Mouse (Mus musculus): ENCODE results near the gene Mrs2. TPM values are rescaled to one million over a fixed set of nuclear protein-coding genes. Genes with fewer than 3 reads are reported as not detected.

Mrs2 gene
- polyA plus RNA-seq, 1 experiment from 2014 or later, result 24.4 TPM

GRCm38 (mm10) chr13:24947158-24947557, 73.0 kb downstream of the Mrs2 start:
- Histone ChIP-seq H3K4me1 (replicated peaks; ENCODE audit: control insufficient read depth, insufficient read depth, low read length) (no peaks in the 10 kb centered on the region), H3K9ac (ENCODE audit: low read depth, low read length) (no peak overlapping the region), H3K36me3 (ENCODE audit: control insufficient read depth, insufficient read depth, low read length) (no peaks in the 10 kb centered on the region), H3K4me2 (replicated peaks; ENCODE audit: low read depth, low read length) (no peak overlapping the region), H3K27me3 (ENCODE audit: control insufficient read depth, insufficient read depth, low read length) (no peaks in the 10 kb centered on the region), H3K9me3 (ENCODE audit: control insufficient read depth, low read length) (no peaks in the 10 kb centered on the region), H3K4me3 (ENCODE audit: low read depth, low read length) (no peak overlapping the region), H3K27ac (ENCODE audit: low read depth, low read length) (no peak overlapping the region)
- ATAC-seq (ENCODE audit: low FRiP score), result no peak
- WGBS, result 93% methylated on average over 5 of the region's 5 CpGs
- no peak for DNase-seq (ENCODE audit: low spot score)

- 15% methylated on average over 4 of the region's 4 CpGs for WGBS
These were observed 74.6 kb downstream of the Mrs2 start for GRCm38 (mm10) chr13:24945567-24945966.

GRCm38 (mm10) chr13:24943303-24943702, 76.9 kb downstream of the Mrs2 start:
- 79% methylated on average over 8 of the region's 8 CpGs for WGBS
- Histone ChIP-seq H3K9me3 (ENCODE audit: control insufficient read depth, low read length) (no peaks in the 10 kb centered on the region), H3K4me1 (replicated peaks; ENCODE audit: control insufficient read depth, insufficient read depth, low read length) (no peaks in the 10 kb centered on the region), H3K4me3 (ENCODE audit: low read depth, low read length) (no peak overlapping the region), H3K9ac (ENCODE audit: low read depth, low read length) (no peak overlapping the region), H3K36me3 (ENCODE audit: control insufficient read depth, insufficient read depth, low read length) (no peaks in the 10 kb centered on the region), H3K4me2 (replicated peaks; ENCODE audit: low read depth, low read length) (no peak overlapping the region), H3K27me3 (ENCODE audit: control insufficient read depth, insufficient read depth, low read length) (no peaks in the 10 kb centered on the region), H3K27ac (ENCODE audit: low read depth, low read length) (no peak overlapping the region)
- DNase-seq (ENCODE audit: low spot score) (no peak), ATAC-seq (ENCODE audit: low FRiP score) (no peak)

More at GRCm38 (mm10) chr13:24945567-24945966, 74.6 kb downstream of the Mrs2 start:
- H3K4me1 ChIP-seq (replicated peaks; ENCODE audit: control insufficient read depth, insufficient read depth, low read length), result no peaks in the 10 kb centered on the region
- no peaks in the 10 kb centered on the region for H3K9me3 ChIP-seq (ENCODE audit: control insufficient read depth, low read length)
- no peak overlapping the region for H3K4me3 ChIP-seq (ENCODE audit: low read depth, low read length)
- no peak overlapping the region for H3K9ac ChIP-seq (ENCODE audit: low read depth, low read length)
- DNase-seq (ENCODE audit: low spot score) (no peak), ATAC-seq (ENCODE audit: low FRiP score) (no peak)
- no peak overlapping the region for H3K4me2 ChIP-seq (replicated peaks; ENCODE audit: low read depth, low read length)
- H3K27ac ChIP-seq (ENCODE audit: low read depth, low read length), result no peak overlapping the region
- no peaks in the 10 kb centered on the region for H3K27me3 ChIP-seq (ENCODE audit: control insufficient read depth, insufficient read depth, low read length)
- no peaks in the 10 kb centered on the region for H3K36me3 ChIP-seq (ENCODE audit: control insufficient read depth, insufficient read depth, low read length)

GRCm38 (mm10) chr13:24942512-24943282, 77.5 kb downstream of the Mrs2 start, which contains the start of gene Gpld1:
Gene Gpld1, plus strand, starts transcription at chr13:24943152.
- Histone ChIP-seq H3K4me2 (replicated peaks; ENCODE audit: low read depth, low read length) (no peak within 1 kb of the TSS), H3K36me3 (ENCODE audit: control insufficient read depth, insufficient read depth, low read length) (no peaks in the 10 kb centered on the region), H3K4me1 (replicated peaks; ENCODE audit: control insufficient read depth, insufficient read depth, low read length) (no peaks in the 10 kb centered on the region; the same call in 1 of the 2 replicates), H3K27me3 (ENCODE audit: control insufficient read depth, insufficient read depth, low read length) (no peaks in the 10 kb centered on the region), H3K9me3 (ENCODE audit: control insufficient read depth, low read length) (no peaks in the 10 kb centered on the region), H3K4me3 (ENCODE audit: low read depth, low read length) (no peak within 1 kb of the TSS), H3K9ac (ENCODE audit: low read depth, low read length) (no peak within 1 kb of the TSS), H3K27ac (ENCODE audit: low read depth, low read length) (no peak within 1 kb of the TSS)
- DNase-seq (ENCODE audit: low spot score) (no peak), ATAC-seq (ENCODE audit: low FRiP score) (no peak)
- 58% methylated on average over 17 of the region's 17 CpGs for WGBS

- Histone ChIP-seq H3K4me2 (replicated peaks; ENCODE audit: low read depth, low read length) (no peak overlapping the region), H3K9ac (ENCODE audit: low read depth, low read length) (no peak overlapping the region), H3K9me3 (ENCODE audit: control insufficient read depth, low read length) (no peaks in the 10 kb centered on the region), H3K27ac (ENCODE audit: low read depth, low read length) (no peak overlapping the region), H3K27me3 (ENCODE audit: control insufficient read depth, insufficient read depth, low read length) (no peaks in the 10 kb centered on the region; the same call in 1 of the 2 replicates), H3K4me3 (ENCODE audit: low read depth, low read length) (no peak overlapping the region), H3K4me1 (replicated peaks; ENCODE audit: control insufficient read depth, insufficient read depth, low read length) (no peaks in the 10 kb centered on the region; the same call in 1 of the 2 replicates), H3K36me3 (ENCODE audit: control insufficient read depth, insufficient read depth, low read length) (no peaks in the 10 kb centered on the region)
- no peak for ATAC-seq (ENCODE audit: low FRiP score)
- DNase-seq (ENCODE audit: low spot score), result no peak
- 87% methylated on average over 9 of the region's 9 CpGs for WGBS
These were observed 80.7 kb downstream of the Mrs2 start for GRCm38 (mm10) chr13:24939472-24939871.

GRCm38 (mm10) chr13:24938683-24939082, 81.5 kb downstream of the Mrs2 start:
- Histone ChIP-seq H3K9me3 (ENCODE audit: control insufficient read depth, low read length) (no peaks in the 10 kb centered on the region), H3K4me2 (replicated peaks; ENCODE audit: low read depth, low read length) (no peak overlapping the region), H3K36me3 (ENCODE audit: control insufficient read depth, insufficient read depth, low read length) (no peaks in the 10 kb centered on the region), H3K4me1 (replicated peaks; ENCODE audit: control insufficient read depth, insufficient read depth, low read length) (no peaks in the 10 kb centered on the region; the same call in 1 of the 2 replicates), H3K4me3 (ENCODE audit: low read depth, low read length) (no peak overlapping the region), H3K9ac (ENCODE audit: low read depth, low read length) (no peak overlapping the region), H3K27ac (ENCODE audit: low read depth, low read length) (no peak overlapping the region), H3K27me3 (ENCODE audit: control insufficient read depth, insufficient read depth, low read length) (no peaks in the 10 kb centered on the region; the same call in 1 of the 2 replicates)
- WGBS, result 28% methylated on average over 9 of the region's 9 CpGs
- DNase-seq (ENCODE audit: low spot score) (peak; percentile 80), ATAC-seq (ENCODE audit: low FRiP score) (no peak)

GRCm38 (mm10) chr13:24937839-24938166, 82.4 kb downstream of the Mrs2 start:
- Histone ChIP-seq H3K27ac (ENCODE audit: low read depth, low read length) (no peak overlapping the region), H3K27me3 (ENCODE audit: control insufficient read depth, insufficient read depth, low read length) (no peaks in the 10 kb centered on the region; the same call in 1 of the 2 replicates), H3K4me1 (replicated peaks; ENCODE audit: control insufficient read depth, insufficient read depth, low read length) (no peaks in the 10 kb centered on the region; the same call in 1 of the 2 replicates), H3K4me3 (ENCODE audit: low read depth, low read length) (peak overlapping the region; percentile 82), H3K9me3 (ENCODE audit: control insufficient read depth, low read length) (no peaks in the 10 kb centered on the region), H3K9ac (ENCODE audit: low read depth, low read length) (peak overlapping the region; percentile 85), H3K36me3 (ENCODE audit: control insufficient read depth, insufficient read depth, low read length) (no peaks in the 10 kb centered on the region), H3K4me2 (replicated peaks; ENCODE audit: low read depth, low read length) (peak overlapping the region; percentile 91)
- DNase-seq (ENCODE audit: low spot score), result no peak
- 24% methylated on average over 12 of the region's 12 CpGs for WGBS
- ATAC-seq (ENCODE audit: low FRiP score), result peak; percentile 62
